Mouse (Mus musculus): Measurements from ENCODE around the gene Apom.

DNA sequence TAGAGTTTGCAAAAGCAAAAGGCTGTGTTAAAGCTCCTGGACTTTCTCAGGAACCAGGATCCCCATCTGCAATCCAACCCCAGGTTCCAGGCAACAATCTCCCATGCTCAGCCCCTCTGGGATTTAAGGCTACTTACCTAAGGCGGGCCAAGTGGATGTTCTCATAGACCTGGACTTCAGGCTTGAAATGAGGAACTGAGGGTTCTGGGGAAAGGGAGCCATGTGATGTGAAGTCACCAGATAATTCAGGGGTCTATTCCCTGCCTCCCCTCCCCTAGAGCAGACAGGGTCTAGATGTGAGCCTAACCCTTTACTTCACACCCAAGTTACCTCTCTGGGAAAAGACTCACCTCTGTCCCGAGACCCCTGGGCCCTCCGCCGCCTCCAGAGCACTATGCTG lies 51.1 kb downstream of the Apom start:
- no peak for TF ChIP-seq EP300 (IDR thresholded peaks at IDR 0.05; ENCODE audit: low read depth)
- no peak for TF ChIP-seq CTCF (IDR thresholded peaks at IDR 0.05; ENCODE audit: low read depth)
